Mouse (Mus musculus) central nervous system, embryonic 11.5 days (tissue): ENCODE data around the gene Gm8212. TPM values are rescaled to one million over a fixed set of nuclear protein-coding genes. Genes with fewer than 3 reads are reported as not detected.

Source experiments
- polyA plus RNA-seq: library from polyadenylated mRNA; depleted of rRNA; stranded (reverse); fragments of >200 nt; gene quantifications from 2 replicates; pipeline ENCODE4 v1.2.3, GENCODE M21; 2012; rRNA removed

Gm8212 gene
- not detected in 2 replicates for polyA plus RNA-seq

DNA sequence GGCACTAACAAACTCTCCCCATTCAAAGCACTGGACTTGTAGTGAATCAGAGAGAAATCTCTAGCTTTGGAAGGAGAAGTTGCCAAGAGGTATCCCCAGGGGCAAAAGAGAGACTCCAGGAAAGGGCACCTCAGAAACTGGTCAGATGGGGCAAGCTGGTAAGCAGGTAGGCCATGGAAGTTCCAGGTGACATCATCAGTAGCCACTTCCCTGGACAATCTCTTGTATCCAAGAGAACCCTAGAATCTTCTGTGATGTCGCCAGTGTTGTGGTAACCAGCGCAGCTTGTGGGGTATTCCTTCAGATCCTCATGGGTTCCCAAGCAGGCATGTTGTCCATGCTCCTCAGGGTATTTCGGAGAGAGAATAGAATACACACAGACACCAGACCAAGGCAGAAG is at the start of gene Gm8212:
Gene Gm8212 (plus strand): TSS at position 301 of the 400 bp plus-strand sequence.

DNA sequence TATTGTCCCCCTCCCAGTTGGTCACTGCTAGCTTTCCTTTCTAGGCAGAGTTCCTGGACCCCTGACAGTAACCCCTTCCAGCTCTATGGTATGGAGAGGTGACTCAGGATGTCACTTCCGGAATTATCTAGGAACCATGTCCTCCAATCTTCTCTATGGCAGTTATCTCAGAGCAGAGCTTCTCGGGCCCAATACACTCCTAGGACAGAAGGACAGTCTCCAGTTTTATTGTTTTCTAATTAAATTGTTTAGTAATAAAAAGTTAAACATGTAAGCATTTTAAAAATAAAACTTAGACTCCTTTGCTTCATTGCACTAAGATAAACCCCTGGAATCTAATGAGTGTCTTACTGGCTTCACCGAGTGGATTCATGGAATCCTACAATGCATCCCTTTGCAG is 15.7 kb downstream of the Gm8212 start, which contains the start of gene 4930503E14Rik:
Gene 4930503E14Rik (minus strand): TSS at position 101 of the 400 bp plus-strand sequence.

Other genes starting within 250 kb of the Gm8212 start
- gene Ang5, start 240.6 kb upstream of the Gm8212 start, polyA plus RNA-seq = not detected in 2 replicates
- gene Ang6, start 195.4 kb upstream of the Gm8212 start, polyA plus RNA-seq = not detected in 2 replicates
- gene Ear2, start 95.0 kb upstream of the Gm8212 start, polyA plus RNA-seq = 1.8 and 2.3 TPM in 2 replicates
- gene Gm3327, start 73.8 kb upstream of the Gm8212 start, polyA plus RNA-seq = not detected in 2 replicates
- gene 4930503E14Rik, start 15.6 kb downstream of the Gm8212 start, polyA plus RNA-seq = not detected in 2 replicates
- not detected in 2 replicates for gene Gm8220, start 87.9 kb downstream of the Gm8212 start, polyA plus RNA-seq
- 0.06 TPM in 1 of 2 replicates, not detected in the other for gene Gm5930, start 140.9 kb downstream of the Gm8212 start, polyA plus RNA-seq
- not detected in 2 replicates for gene Gm8229, start 167.7 kb downstream of the Gm8212 start, polyA plus RNA-seq
- gene Gm3371, start 213.0 kb downstream of the Gm8212 start, polyA plus RNA-seq = not detected in 2 replicates
- not detected in 2 replicates for gene Gm8232, start 236.0 kb downstream of the Gm8212 start, polyA plus RNA-seq